Mouse (Mus musculus): ENCODE data around the gene Il15. TPM values are rescaled to one million over a fixed set of nuclear protein-coding genes. Genes with fewer than 3 reads are reported as not detected.

The Il15 gene
- polyA plus RNA-seq, 1 experiment, result 9.5 TPM

GRCm38 (mm10) chr8:82317446-82317845 is 85.6 kb downstream of the Il15 start:
- Histone ChIP-seq H3K4me1 (replicated peaks; ENCODE audit: control insufficient read depth, insufficient read depth, low read length) (no peaks in the 10 kb centered on the region), H3K4me3 (ENCODE audit: control insufficient read depth, insufficient read depth, low read length) (no peak overlapping the region), H3K27ac (ENCODE audit: control insufficient read depth, insufficient read depth, low read length) (no peak overlapping the region), H3K36me3 (ENCODE audit: control insufficient read depth, insufficient read depth, low read length) (no peaks in the 10 kb centered on the region), H3K27me3 (ENCODE audit: control insufficient read depth, insufficient read depth, low read length) (no peaks in the 10 kb centered on the region)
- no peak for TF ChIP-seq CTCF (IDR thresholded peaks at IDR 0.05; ENCODE audit: borderline replicate concordance, control insufficient read depth, extremely low read depth, insufficient read depth, low read length, poor library complexity)
- TF ChIP-seq POLR2A (IDR thresholded peaks at IDR 0.05; ENCODE audit: control insufficient read depth, extremely low read depth, insufficient read depth, low read length, poor library complexity), result no peak
- WGBS, result 95% methylated on average over 3 of the region's 3 CpGs
- DNase-seq, result no peak

- H3K36me3 ChIP-seq (ENCODE audit: control insufficient read depth, insufficient read depth, low read length), result no peaks in the 10 kb centered on the region
- 46% methylated on average over 1 of the region's 1 CpGs for WGBS
- no peak for TF ChIP-seq CTCF (IDR thresholded peaks at IDR 0.05; ENCODE audit: borderline replicate concordance, control insufficient read depth, extremely low read depth, insufficient read depth, low read length, poor library complexity)
- no peak for DNase-seq
- H3K27me3 ChIP-seq (ENCODE audit: control insufficient read depth, insufficient read depth, low read length), result 0 out of 2 replicates have a peak, but pooled peaks cover 2% of the 10 kb centered on the region
- H3K4me1 ChIP-seq (replicated peaks; ENCODE audit: control insufficient read depth, insufficient read depth, low read length), result no peaks in the 10 kb centered on the region
- no peak overlapping the region for H3K4me3 ChIP-seq (ENCODE audit: control insufficient read depth, insufficient read depth, low read length)
- no peak overlapping the region for H3K27ac ChIP-seq (ENCODE audit: control insufficient read depth, insufficient read depth, low read length)
These were observed 96.6 kb downstream of the Il15 start for GRCm38 (mm10) chr8:82306424-82306823.

GRCm38 (mm10) chr8:82296256-82296655 is 106.8 kb downstream of the Il15 start:
- WGBS, result 94% methylated on average over 2 of the region's 2 CpGs
- DNase-seq, result no peak
- no peaks in the 10 kb centered on the region for H3K27me3 ChIP-seq (ENCODE audit: control insufficient read depth, insufficient read depth, low read length)
- no peak overlapping the region for H3K4me3 ChIP-seq (ENCODE audit: control insufficient read depth, insufficient read depth, low read length)
- H3K36me3 ChIP-seq (ENCODE audit: control insufficient read depth, insufficient read depth, low read length), result no peaks in the 10 kb centered on the region
- H3K4me1 ChIP-seq (replicated peaks; ENCODE audit: control insufficient read depth, insufficient read depth, low read length), result no peaks in the 10 kb centered on the region
- no peak overlapping the region for H3K27ac ChIP-seq (ENCODE audit: control insufficient read depth, insufficient read depth, low read length)
- TF ChIP-seq POLR2A (IDR thresholded peaks at IDR 0.05; ENCODE audit: control insufficient read depth, extremely low read depth, insufficient read depth, low read length, poor library complexity), result no peak
- TF ChIP-seq CTCF (IDR thresholded peaks at IDR 0.05; ENCODE audit: borderline replicate concordance, control insufficient read depth, extremely low read depth, insufficient read depth, low read length, poor library complexity), result no peak

GRCm38 (mm10) chr8:82291659-82292058 is 111.4 kb downstream of the Il15 start:
- H3K4me1 ChIP-seq (replicated peaks; ENCODE audit: control insufficient read depth, insufficient read depth, low read length), result no peaks in the 10 kb centered on the region
- H3K27ac ChIP-seq (ENCODE audit: control insufficient read depth, insufficient read depth, low read length), result no peak overlapping the region
- H3K4me3 ChIP-seq (ENCODE audit: control insufficient read depth, insufficient read depth, low read length), result no peak overlapping the region
- no peak for DNase-seq
- no peaks in the 10 kb centered on the region for H3K36me3 ChIP-seq (ENCODE audit: control insufficient read depth, insufficient read depth, low read length)
- 91% methylated on average over 5 of the region's 5 CpGs for WGBS
- no peaks in the 10 kb centered on the region for H3K27me3 ChIP-seq (ENCODE audit: control insufficient read depth, insufficient read depth, low read length)
- TF ChIP-seq POLR2A (IDR thresholded peaks at IDR 0.05; ENCODE audit: control insufficient read depth, extremely low read depth, insufficient read depth, low read length, poor library complexity), result no peak
- no peak for TF ChIP-seq CTCF (IDR thresholded peaks at IDR 0.05; ENCODE audit: borderline replicate concordance, control insufficient read depth, extremely low read depth, insufficient read depth, low read length, poor library complexity)

GRCm38 (mm10) chr8:82285866-82286265 is 117.2 kb downstream of the Il15 start:
- 98% methylated on average over 3 of the region's 3 CpGs for WGBS
- no peak for DNase-seq
- Histone ChIP-seq H3K4me1 (replicated peaks; ENCODE audit: control insufficient read depth, insufficient read depth, low read length) (no peaks in the 10 kb centered on the region), H3K36me3 (ENCODE audit: control insufficient read depth, insufficient read depth, low read length) (no peaks in the 10 kb centered on the region), H3K27me3 (ENCODE audit: control insufficient read depth, insufficient read depth, low read length) (no peaks in the 10 kb centered on the region), H3K27ac (ENCODE audit: control insufficient read depth, insufficient read depth, low read length) (no peak overlapping the region), H3K4me3 (ENCODE audit: control insufficient read depth, insufficient read depth, low read length) (no peak overlapping the region)
- TF ChIP-seq CTCF (IDR thresholded peaks at IDR 0.05; ENCODE audit: borderline replicate concordance, control insufficient read depth, extremely low read depth, insufficient read depth, low read length, poor library complexity) (no peak), POLR2A (IDR thresholded peaks at IDR 0.05; ENCODE audit: control insufficient read depth, extremely low read depth, insufficient read depth, low read length, poor library complexity) (no peak)

GRCm38 (mm10) chr8:82281995-82282394 is 121.0 kb downstream of the Il15 start:
- Histone ChIP-seq H3K27me3 (ENCODE audit: control insufficient read depth, insufficient read depth, low read length) (no peaks in the 10 kb centered on the region), H3K27ac (ENCODE audit: control insufficient read depth, insufficient read depth, low read length) (no peak overlapping the region), H3K4me3 (ENCODE audit: control insufficient read depth, insufficient read depth, low read length) (no peak overlapping the region), H3K4me1 (replicated peaks; ENCODE audit: control insufficient read depth, insufficient read depth, low read length) (no peaks in the 10 kb centered on the region), H3K36me3 (ENCODE audit: control insufficient read depth, insufficient read depth, low read length) (no peaks in the 10 kb centered on the region)
- WGBS, result 91% methylated on average over 5 of the region's 5 CpGs
- TF ChIP-seq POLR2A (IDR thresholded peaks at IDR 0.05; ENCODE audit: control insufficient read depth, extremely low read depth, insufficient read depth, low read length, poor library complexity) (no peak), CTCF (IDR thresholded peaks at IDR 0.05; ENCODE audit: borderline replicate concordance, control insufficient read depth, extremely low read depth, insufficient read depth, low read length, poor library complexity) (no peak)
- DNase-seq, result no peak
